Mouse (Mus musculus) G1E (cell line): ENCODE data around the gene H1f0. TPM values are rescaled to one million over a fixed set of nuclear protein-coding genes. Genes with fewer than 3 reads are reported as not detected.
A peak's percentile ranks its signal among the peaks of the same experiment; 100 is the strongest.

Source experiments
- ATAC-seq: 2 replicates; pipeline ENCODE4 v1.8.0; 2016; ENCODE audit warnings: mild to moderate bottlenecking; ENCODE audit not compliant: insufficient number of reproducible peaks, poor library complexity, low FRiP score, severe bottlenecking; ENCODE audit errors: extremely low read depth
- DNase-seq: peaks from one replicate; pipeline ENCODE4 v3.0.0; 2012; ENCODE audit warnings: low spot score
- H3K27me3 ChIP-seq: 2 replicates; pipeline ENCODE4 v1.6.1; 2012; ENCODE audit warnings: mild to moderate bottlenecking, low read length, inconsistent platforms; ENCODE audit not compliant: insufficient read depth
- H3K36me3 ChIP-seq: replicated peaks from 2 replicates; pipeline ENCODE3; 2012; ENCODE audit warnings: mild to moderate bottlenecking, inconsistent platforms
- H3K4me1 ChIP-seq: 2 replicates; pipeline ENCODE4 v1.6.1; 2012; ENCODE audit warnings: low read depth, low read length, inconsistent platforms, mixed read lengths; ENCODE audit not compliant: insufficient read depth
- H3K4me3 ChIP-seq: 2 replicates; pipeline ENCODE4 v1.5.1; 2012; ENCODE audit warnings: low read depth, mild to moderate bottlenecking, inconsistent platforms, low read length, moderate library complexity, mixed read lengths
- H3K9me3 ChIP-seq: replicated peaks from 2 replicates; pipeline ENCODE4 v1.6.1; 2012; ENCODE audit warnings: inconsistent platforms
- CTCF ChIP-seq: IDR thresholded peaks from 2 replicates; pipeline ENCODE4 v1.5.1; 2012; ENCODE audit warnings: low read depth, low read length, inconsistent platforms, mixed read lengths
- GATA1 ChIP-seq: IDR thresholded peaks from 2 replicates; pipeline ENCODE4 v1.6.1; 2012; ENCODE audit warnings: borderline replicate concordance, low read length, inconsistent platforms, mixed read lengths
- GATA2 ChIP-seq: IDR thresholded peaks from 2 replicates; pipeline ENCODE4 v1.6.1; 2012; ENCODE audit warnings: low read depth, low read length, inconsistent platforms, borderline replicate concordance
- POLR2AphosphoS5 ChIP-seq: IDR thresholded peaks from 2 replicates; pipeline ENCODE4 v1.6.1; 2012; ENCODE audit warnings: low read depth, low read length, inconsistent platforms; ENCODE audit not compliant: insufficient replicate concordance
- TAL1 ChIP-seq: conservative IDR thresholded peaks from 2 replicates; pipeline ENCODE4 v1.6.1; 2012; ENCODE audit warnings: low read depth, low read length, inconsistent platforms, mixed read lengths
- polyA plus RNA-seq: library from polyadenylated mRNA; stranded (reverse); fragments of >175 nt; gene quantifications from 2 replicates; pipeline ENCODE4 v1.2.3, GENCODE M21; 2012
- total RNA-seq, 2 experiments: library from RNA; stranded (forward) in 1 of 2; stranded (reverse) in 1 of 2; fragments of 200-1000 nt in 1 of 2; fragments of >200 nt in 1 of 2; fragmentation: Nextera tagmentation in 1 of 2; gene quantifications; 2 replicates each; pipeline ENCODE4 v1.2.3; 2014 to 2017

H1f0 gene
- total and polyA plus RNA-seq, 3 experiments, result 0.05 to 0.16 TPM; not detected in 1

DNA sequence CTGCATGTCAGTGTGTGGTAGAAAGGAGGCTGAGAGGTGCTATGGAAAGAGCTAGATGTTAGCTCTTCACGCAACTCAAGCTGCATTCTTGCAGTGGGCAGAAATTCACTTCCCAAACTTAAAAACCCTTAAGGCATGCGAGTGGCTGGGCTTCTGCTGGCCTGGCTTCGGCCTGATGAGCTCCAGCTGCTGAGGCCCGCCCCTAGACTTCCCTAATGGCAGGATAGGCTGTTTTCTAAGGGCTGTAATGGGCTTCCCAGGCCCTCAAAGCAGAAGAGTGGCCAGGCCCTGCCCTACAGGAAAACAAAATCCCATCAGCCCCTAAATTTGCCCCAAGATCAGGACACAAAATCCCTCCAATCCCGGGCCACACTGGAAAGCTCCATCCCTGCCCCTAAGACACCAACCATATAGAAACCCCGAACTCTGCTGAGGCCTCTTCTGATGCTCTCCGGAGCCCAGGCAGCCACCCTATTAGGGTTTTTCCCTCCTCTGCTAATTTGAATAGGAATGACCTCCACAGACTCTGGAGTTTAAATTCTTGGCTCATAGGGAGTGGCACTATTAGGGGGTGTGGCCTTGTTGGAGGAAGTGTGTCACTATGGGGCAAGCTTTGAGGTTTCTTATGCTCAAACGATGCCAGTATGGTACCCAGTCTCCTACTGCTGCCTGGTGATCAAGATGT, 37.0 kb downstream of the H1f0 start:
- no peaks in the 10 kb centered on the region for H3K27me3 ChIP-seq
- H3K4me3 ChIP-seq, result no peak overlapping the region
- H3K36me3 ChIP-seq, result peaks cover 11% of the 10 kb centered on the region
- no peak for DNase-seq
- ATAC-seq, result no peak
- TF ChIP-seq GATA1 (no peak), GATA2 (no peak), CTCF (no peak), POLR2AphosphoS5 (no peak), TAL1 (no peak)
- H3K4me1 ChIP-seq, result peaks cover 60% of the 10 kb centered on the region
- H3K9me3 ChIP-seq, result no peaks in the 10 kb centered on the region

DNA sequence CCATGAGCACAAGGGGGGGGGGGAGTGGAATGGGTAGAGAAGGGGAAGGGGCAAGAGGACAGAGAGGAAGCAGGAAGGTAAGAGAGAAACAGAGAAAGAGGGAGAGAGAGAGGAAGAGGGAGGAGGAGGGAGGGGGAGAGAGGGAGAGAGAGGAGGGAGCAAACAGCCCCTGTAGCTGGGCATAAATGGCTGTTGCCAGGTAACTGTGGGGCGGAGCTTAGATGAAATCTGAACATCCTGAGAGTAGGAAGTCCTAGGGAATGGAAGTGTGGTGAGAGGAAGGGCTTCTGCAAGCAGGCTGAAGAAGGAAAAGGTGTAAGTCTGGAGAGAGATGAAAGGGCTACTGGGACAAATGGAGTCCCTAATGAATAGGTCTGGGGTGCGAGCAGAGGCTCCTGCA, 38.0 kb downstream of the H1f0 start:
- Histone ChIP-seq H3K27me3 (no peaks in the 10 kb centered on the region), H3K9me3 (no peaks in the 10 kb centered on the region), H3K4me3 (no peak overlapping the region), H3K4me1 (peaks cover 50% of the 10 kb centered on the region), H3K36me3 (peaks cover under 1% of the 10 kb centered on the region)
- ATAC-seq, result no peak
- TF ChIP-seq POLR2AphosphoS5 (no peak), TAL1 (no peak), GATA1 (no peak), CTCF (no peak), GATA2 (no peak)
- DNase-seq, result no peak

DNA sequence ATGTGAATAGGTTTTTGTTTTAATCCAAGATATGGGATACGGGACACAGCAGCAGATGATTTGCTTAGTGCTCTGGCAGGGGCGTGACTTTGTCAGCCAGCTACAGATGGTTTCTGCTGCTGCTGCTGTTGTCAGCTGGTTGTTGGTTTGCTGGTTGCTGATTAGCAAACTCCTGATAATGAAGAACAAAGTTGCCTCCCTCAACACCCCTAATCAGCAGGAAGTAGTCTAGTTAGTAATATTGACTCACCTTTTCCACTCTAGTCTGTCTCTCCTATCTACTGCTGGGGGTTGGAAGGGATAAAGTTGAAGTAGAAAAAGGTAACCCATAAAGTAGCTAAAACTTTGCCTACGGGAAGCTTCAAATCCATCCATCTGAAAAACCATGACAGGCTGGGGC, 39.4 kb downstream of the H1f0 start:
- DNase-seq (no peak), ATAC-seq (no peak)
- peaks cover 40% of the 10 kb centered on the region for H3K4me1 ChIP-seq
- H3K36me3 ChIP-seq, result no peaks in the 10 kb centered on the region
- H3K9me3 ChIP-seq, result no peaks in the 10 kb centered on the region
- TF ChIP-seq GATA2, result no peak
- no peaks in the 10 kb centered on the region for H3K27me3 ChIP-seq
- no peak overlapping the region for H3K4me3 ChIP-seq

DNA sequence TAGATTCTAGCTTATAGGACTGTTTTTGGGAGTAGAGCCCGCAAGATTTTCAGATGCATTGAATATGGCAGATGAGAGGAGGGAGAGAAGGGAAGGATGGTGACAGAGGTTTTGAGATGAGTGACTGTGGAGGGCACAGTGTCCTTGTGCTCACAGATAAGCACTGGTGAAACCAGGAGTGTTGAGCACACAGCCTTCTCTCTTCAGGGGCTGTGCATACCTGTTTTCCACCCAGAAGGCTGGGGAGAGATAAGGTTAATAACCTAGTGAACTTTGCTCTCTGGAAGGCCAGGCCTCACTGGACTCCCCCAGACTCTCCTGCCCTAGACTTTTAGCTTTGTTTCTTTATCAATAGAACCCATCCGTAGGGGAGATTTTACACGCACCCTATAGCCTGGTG, 40.2 kb downstream of the H1f0 start:
- peak; percentile 22; the same call in 1 of the 2 replicates for ATAC-seq
- no peaks in the 10 kb centered on the region for H3K9me3 ChIP-seq
- H3K4me1 ChIP-seq, result peaks cover 38% of the 10 kb centered on the region
- no peak for DNase-seq
- TF ChIP-seq TAL1 (peak; percentile 27; the same call in 1 of the 2 replicates), CTCF (no peak), POLR2AphosphoS5 (no peak)
- H3K27me3 ChIP-seq, result no peaks in the 10 kb centered on the region
- H3K36me3 ChIP-seq, result no peaks in the 10 kb centered on the region
- H3K4me3 ChIP-seq, result no peak overlapping the region

DNA sequence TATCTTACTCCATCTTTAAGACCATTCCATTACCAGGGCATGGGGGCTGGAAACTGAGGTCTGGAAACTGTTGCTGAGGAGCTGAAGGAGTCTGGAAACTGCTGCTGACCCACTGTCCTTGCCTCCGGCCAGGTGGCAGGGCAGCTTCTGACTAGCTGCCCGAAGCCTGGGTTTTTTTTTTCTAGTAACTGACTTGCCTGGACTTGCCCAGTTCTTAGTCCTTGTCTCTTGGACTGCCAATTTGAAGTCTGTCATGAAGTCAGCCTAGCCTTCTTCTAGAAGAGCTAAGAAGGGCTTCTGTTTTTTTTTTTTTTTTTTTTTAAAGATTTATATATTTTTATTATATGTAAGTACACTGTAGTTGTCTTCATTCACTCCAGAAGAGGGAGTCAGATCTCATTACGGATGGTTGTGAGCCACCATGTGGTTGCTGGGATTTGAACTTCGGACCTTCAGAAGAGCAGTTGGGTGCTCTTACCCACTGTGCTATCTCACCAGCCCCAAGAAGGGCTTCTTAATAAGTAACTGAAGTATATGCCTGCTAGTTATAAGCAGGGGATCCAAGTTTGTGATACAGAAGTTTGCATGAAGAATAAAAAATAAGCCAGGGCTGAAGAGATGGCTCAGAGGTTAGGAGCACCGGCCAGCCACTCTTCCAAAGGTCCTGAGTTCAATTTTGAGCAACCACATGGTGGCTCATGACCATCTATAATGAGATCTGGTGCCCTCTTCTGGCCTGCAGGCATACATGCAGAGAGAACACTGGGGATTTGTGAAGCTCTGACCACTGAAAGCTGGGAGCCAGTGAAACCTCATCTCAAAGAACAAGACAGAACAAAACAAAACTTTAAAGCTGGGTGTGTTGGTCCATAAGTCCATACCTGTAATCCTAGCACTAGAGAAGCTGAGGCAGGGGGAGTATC, 43.1 kb downstream of the H1f0 start:
- H3K9me3 ChIP-seq, result no peaks in the 10 kb centered on the region
- no peak overlapping the region for H3K4me3 ChIP-seq
- ATAC-seq (no peak), DNase-seq (no peak)
- H3K36me3 ChIP-seq, result peaks cover 5% of the 10 kb centered on the region
- peaks cover 49% of the 10 kb centered on the region for H3K4me1 ChIP-seq
- no peaks in the 10 kb centered on the region for H3K27me3 ChIP-seq
- TF ChIP-seq GATA2, result no peak
- no peak for TF ChIP-seq GATA1
- TF ChIP-seq POLR2AphosphoS5, result no peak
- TF ChIP-seq CTCF, result peak; percentile 11; the same call in 1 of the 2 replicates
- no peak for TF ChIP-seq TAL1

DNA sequence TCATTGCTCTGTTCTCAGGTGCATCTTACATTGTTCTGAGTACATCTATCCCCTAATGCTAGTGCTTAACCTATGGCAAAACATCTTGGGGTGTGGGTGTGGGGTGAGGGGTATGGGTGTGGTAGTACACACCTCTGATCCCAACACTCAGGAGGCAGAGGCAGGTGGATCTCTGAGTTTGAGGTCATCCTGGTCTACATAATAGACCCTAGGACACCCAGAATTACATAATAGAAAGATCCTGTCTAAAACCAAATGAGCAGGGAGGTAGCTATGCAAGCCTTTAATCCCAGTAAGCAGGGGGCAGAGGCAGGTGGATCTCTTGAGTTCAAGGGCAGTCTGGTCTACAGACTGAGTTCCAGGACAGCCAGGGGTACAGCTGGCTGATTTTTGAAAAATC, 45.5 kb downstream of the H1f0 start:
- DNase-seq (no peak), ATAC-seq (no peak)
- H3K9me3 ChIP-seq, result no peaks in the 10 kb centered on the region
- no peak for TF ChIP-seq POLR2AphosphoS5
- TF ChIP-seq CTCF, result no peak
- no peak for TF ChIP-seq GATA1
- TF ChIP-seq GATA2, result no peak
- no peak for TF ChIP-seq TAL1
- peaks cover 42% of the 10 kb centered on the region for H3K4me1 ChIP-seq
- peaks cover 29% of the 10 kb centered on the region for H3K36me3 ChIP-seq
- H3K4me3 ChIP-seq, result no peak overlapping the region
- H3K27me3 ChIP-seq, result no peaks in the 10 kb centered on the region
